Mouse (Mus musculus): ENCODE data around the gene Lemd2.

DNA sequence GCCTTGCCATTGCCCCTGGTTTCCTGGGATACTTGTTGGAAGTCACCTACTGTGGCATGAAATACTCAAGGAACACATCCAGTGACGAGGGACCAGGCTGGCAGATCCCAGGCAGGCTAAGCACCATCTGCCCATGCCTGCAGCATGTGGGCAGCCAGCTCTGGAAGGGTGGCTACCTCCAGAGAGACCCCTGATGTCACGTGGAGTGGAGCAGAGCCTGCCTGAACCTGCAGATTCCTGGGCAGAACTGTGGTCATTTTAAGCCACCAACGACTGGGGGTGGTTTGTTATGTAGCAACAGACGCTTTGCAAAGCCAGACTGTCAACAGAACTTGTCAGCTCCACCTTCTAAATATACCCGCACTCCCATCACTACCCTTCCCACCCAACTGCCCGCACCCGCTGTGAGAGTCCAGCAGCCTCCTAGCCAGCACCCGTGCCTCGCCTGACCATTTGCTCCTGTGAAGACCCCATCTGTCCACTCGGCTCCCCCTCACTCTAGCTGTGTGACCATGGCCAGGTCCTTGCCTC, 41.6 kb upstream of the Lemd2 start:
- TF ChIP-seq CTCF (IDR thresholded peaks at IDR 0.05; ENCODE audit: low read depth) (no peak), EP300 (IDR thresholded peaks at IDR 0.05; ENCODE audit: low read depth) (no peak)
